Mouse (Mus musculus) layer of hippocampus, postnatal 36 days (tissue): ENCODE results near the gene B4galnt4. TPM values are rescaled to one million over a fixed set of nuclear protein-coding genes. Genes with fewer than 3 reads are reported as not detected.

Source experiments
- DNase-seq, 2 experiments: peaks; one replicate each; pipeline ENCODE4 v3.0.0; 2022
- total RNA-seq, 2 experiments: library from RNA; stranded (reverse); gene quantifications; 2 replicates each; pipeline ENCODE4 v1.2.3; 2021

Gene B4galnt4
- total RNA-seq, 2 experiments from 2014 or later, result 92.2 to 92.3 TPM

DNA sequence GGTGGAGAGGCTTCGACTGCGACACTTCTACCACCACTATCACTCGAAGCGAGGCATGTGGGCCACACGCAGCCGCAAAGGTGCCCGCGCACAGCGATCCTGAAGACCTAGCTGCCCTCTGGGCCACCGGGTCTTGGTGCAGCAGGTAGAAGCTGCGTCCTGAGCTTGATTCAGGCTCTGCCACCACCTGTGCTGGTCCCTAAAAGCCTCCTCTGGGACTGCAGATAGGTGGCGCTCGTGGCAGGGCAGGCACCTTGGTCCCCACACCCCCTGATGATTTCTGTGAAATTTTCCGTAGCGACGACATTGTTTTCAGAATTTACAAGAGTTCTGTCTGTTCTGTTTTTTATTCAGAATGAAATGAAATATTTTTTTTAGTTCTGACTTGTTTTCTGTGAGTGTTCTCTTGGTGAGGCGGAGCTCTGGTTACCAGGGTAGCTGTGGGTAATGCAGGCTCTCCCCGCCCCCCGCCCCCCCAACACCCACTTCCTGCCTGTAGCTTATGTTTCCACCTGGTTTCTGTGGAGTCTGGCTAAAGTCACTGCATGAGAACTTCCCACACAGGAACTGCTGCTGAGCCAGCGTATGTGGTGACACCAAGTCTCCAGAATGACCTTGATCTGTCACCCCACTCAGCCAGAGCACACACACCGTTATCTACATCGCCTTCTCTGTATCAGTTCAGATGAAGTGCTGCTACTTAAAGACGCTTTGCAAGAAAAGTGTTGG, 11.3 kb downstream of the B4galnt4 start:
- peak; percentile 51 to 52 for DNase-seq

DNA sequence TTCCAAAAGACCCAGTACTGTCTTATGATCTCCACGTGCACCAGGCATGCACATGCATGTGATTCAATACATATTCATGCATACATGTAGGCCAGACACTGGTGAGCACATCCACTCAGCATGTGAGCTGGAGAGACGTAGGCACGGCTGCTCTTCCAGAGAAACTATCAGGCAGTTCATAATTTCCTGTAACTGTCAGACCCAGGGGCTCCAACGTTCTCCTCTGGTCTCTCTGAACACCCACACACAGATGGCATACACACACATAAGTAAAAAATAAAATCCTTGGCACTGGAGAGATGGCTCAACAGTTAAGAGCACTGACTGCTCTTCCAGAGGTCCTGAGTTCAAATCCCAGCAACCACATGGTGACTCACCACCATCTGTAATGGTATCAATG, 12.9 kb downstream of the B4galnt4 start:
- DNase-seq, result no peak

DNA sequence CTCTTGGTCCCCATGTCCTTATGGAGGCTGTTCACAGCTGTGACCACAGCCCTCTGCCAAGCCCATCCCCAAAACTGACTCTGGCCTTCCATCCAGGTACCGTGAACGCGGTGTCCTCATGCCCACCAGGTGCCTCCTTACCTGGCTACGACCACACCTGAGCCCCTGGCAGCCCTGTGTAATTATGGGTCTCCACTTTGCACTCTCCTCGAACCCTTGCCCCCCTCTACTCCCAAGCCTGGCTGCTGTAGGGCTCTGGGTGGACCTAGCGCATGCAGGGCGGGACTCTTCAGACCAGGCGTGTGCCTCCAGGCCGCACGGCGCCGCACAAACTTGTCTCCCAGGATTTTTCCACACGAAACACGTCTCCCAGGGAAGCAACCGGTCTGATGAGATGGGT, 16.9 kb downstream of the B4galnt4 start, which contains the start of gene Pkp3:
TSS of gene Pkp3 (plus strand) at position 378 of the 400 bp plus-strand sequence.
- DNase-seq, result no peak

- DNase-seq, result no peak
Measured at GRCm38 (mm10) chr7:141078876-141079275, 18.0 kb downstream of the B4galnt4 start.

- no peak for DNase-seq
Measured at GRCm38 (mm10) chr7:141079481-141080449, 18.9 kb downstream of the B4galnt4 start.

DNA sequence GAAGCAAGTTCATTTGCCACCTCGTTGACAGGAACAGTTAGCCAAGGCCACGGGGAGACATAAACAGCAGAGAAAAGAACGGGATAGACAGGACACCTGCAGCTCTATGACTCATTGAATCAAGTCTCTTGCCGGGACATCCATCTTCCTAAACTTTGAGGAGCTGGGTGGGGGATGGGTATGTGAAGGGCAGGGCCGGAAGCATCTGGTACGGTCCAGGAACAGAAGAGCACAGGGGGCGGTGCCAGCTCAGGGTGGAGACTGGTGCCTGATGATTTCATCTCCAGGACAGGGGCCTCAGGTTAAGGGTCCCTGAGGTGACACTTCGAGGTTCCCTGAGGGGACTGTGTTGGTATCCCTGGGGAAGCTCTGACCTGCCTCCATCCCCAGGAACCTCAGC, 27.0 kb downstream of the B4galnt4 start:
- DNase-seq, result no peak

- no peak for DNase-seq
Measured at GRCm38 (mm10) chr7:141088473-141088872, 27.6 kb downstream of the B4galnt4 start.

DNA sequence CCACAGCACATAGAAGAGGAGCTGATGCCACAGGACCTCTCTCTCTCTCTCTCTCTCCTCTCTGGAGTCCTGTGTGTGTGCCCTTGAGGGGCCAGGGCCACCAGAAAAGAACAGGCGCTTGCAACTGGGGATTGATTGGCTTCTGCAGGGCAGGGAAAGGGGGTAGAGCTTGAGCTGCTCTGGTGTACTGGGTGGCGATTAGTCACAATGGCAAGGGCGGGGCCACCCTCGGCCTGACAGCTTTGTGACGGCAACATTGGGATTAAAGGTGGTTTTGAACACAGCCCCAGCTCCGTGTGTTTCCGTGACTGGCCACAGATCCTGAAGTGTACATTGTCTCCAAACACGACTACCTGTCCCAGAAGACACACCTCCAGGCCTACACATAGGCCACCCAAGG, 29.3 kb downstream of the B4galnt4 start:
- no peak for DNase-seq

- peak; percentile 53 to 57 for DNase-seq
Measured at GRCm38 (mm10) chr7:141092051-141092735, 31.3 kb downstream of the B4galnt4 start.

GRCm38 (mm10) chr7:141093950-141094349, 33.0 kb downstream of the B4galnt4 start:
- no peak for DNase-seq

GRCm38 (mm10) chr7:141094487-141095205, 33.7 kb downstream of the B4galnt4 start:
- DNase-seq, result no peak

DNA sequence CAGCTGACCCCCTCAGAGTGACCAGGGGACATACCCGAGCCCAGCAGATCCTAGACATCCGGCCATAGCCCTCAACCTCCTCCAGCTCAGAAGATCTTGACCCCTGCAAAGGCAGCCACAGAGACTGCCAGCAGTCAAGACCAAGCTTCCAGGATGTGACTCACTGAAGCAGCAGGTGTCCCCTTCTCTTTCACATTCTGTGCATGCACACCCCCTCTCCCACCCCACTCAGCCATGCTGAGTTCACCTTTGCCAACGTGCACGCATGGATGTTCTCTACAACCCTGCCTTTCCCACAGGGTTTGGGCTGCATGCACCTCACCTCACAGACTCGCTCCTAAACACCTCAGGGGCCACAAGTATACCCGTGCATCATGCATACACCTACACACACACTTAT, 35.1 kb downstream of the B4galnt4 start:
- DNase-seq, result no peak

DNA sequence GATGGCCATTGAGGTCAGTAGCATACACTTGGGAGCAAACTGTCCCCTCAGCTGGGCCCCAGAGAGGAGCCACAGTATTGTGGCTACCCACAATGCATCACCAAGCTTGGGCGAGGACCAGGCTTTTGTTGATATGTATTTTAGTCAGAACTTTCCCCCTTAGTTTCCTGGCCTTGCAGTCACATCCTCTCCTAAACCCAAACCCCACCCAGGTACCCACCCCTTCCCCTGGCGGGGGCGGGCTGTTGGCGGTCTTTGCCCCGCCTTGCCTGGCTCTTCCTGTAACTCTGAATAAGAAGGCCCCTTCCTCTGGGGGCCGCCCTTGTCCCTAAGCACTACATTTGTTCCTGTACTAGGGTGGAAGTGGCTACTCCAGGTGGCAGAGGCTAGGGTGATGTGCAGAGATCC, 35.7 kb downstream of the B4galnt4 start:
- no peak for DNase-seq

DNA sequence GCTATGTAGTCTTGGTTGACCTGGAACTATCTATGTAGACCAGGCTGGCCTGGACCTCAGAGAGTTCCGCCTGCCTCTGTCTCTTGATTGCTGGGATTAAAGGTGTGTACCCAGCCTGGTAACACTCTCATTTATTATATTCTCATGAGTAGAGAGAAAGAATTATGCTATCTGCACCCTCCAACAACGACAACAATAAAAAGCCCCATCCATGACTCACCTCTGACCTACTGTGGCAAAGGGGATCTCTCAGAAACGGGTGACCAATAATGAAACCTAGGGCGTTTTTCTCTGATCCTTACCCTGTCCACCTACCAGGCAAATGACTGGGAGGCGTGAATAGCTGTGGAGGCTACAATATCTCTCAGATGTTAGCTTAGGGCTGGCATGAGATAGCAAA, 36.3 kb downstream of the B4galnt4 start:
- no peak for DNase-seq

- no peak for DNase-seq
Measured at GRCm38 (mm10) chr7:141099911-141100691, 39.2 kb downstream of the B4galnt4 start, which contains the start of gene Sigirr. TSS of gene Sigirr (minus strand) at chr7:141100572.

- no peak for DNase-seq
Measured at GRCm38 (mm10) chr7:141103161-141103560, 42.3 kb downstream of the B4galnt4 start.

- DNase-seq, result no peak
Measured at GRCm38 (mm10) chr7:141115874-141116273, 55.0 kb downstream of the B4galnt4 start.

DNA sequence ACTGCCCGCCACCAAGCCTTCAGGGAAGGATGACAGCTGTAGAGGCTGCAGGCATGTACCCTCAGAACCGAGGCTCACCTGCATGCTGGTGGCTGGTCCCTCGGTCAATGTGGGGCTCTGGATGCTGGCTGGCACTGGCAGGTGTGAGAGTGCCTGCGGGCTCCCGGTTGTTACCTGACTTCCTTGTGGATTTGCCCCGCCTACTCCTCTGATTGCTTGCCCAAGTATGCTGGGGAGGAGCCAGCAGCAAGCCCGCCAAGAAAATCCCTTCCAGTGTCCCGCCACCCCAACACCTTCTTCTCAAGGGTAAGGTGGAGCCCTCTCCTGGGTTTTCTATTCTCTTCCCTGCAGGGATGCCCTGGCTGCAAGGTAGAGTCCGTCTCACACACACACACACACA, 56.7 kb downstream of the B4galnt4 start, which contains the start of gene Ano9:
TSS of gene Ano9 (minus strand) at position 171 of the 400 bp plus-strand sequence.
- no peak for DNase-seq

DNA sequence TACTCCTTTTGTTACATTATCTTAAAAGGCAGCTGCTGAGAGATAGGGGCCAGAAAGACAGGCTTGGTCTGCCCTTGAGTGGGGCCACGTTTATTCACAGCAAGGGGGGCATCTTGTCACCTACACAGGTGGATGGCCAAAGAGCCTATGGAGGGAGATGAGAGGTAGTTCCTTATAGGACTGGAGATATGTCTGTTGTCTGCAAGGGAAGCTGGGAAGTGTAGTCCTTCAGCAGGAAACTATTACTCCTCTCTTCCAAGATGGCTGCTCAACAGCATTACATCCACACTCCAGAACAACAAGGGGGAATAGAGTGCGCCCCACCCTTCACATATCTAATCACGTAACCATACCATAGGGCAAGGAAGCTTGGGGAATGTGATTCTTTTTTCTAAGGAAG, 58.6 kb downstream of the B4galnt4 start:
- DNase-seq, result no peak

- DNase-seq, result no peak
Measured at GRCm38 (mm10) chr7:141120605-141121004, 59.7 kb downstream of the B4galnt4 start.

- no peak for DNase-seq
Measured at GRCm38 (mm10) chr7:141121051-141121531, 60.2 kb downstream of the B4galnt4 start.
